Mouse (Mus musculus): ENCODE results near the gene Xaf1. TPM values are rescaled to one million over a fixed set of nuclear protein-coding genes. Genes with fewer than 3 reads are reported as not detected.
"Not testable (repeated sequence)": the region's sequence is repeated elsewhere in the genome, so short reads cannot be mapped to it uniquely, and the experiment has no call there.

Gene Xaf1
- polyA plus RNA-seq, 1 experiment: 46.0 TPM

DNA sequence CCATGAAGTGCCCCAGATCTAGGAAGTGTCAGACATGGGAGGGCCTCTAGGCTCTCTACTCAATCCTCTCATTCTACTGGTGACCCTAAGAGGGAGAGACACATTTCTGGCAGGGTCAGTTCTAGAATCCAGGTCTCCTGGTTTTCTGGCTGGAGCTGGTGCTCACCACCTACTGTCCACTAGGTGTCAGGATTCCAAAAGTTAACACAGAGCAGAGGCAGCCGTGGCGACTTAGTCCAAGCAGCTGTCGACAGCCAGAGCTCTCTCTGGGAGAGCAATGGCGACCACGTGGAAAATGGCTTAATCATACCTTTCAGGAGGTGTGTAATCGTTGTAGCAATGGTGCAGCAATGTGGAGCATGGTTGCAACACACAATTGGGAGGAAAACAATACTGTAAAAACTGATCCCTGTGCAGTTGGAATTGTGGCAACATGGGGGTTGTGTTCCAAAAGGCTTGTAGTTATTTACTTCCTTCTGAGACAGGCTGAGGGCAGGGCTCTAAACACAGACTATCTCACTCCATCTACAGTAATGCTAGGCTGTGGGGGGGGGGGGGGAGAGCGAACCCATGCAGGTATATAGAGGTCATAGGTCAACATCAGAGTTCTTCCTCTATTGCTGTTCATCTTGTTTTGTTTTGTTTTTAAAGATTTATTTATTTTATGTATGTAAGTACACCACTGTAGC, 41.3 kb downstream of the Xaf1 start:
- H3K4me3 ChIP-seq (ENCODE audit: control insufficient read depth, insufficient read depth, low read length): no peak overlapping the region
- 13% methylated on average over 7 of the region's 7 CpGs for WGBS

DNA sequence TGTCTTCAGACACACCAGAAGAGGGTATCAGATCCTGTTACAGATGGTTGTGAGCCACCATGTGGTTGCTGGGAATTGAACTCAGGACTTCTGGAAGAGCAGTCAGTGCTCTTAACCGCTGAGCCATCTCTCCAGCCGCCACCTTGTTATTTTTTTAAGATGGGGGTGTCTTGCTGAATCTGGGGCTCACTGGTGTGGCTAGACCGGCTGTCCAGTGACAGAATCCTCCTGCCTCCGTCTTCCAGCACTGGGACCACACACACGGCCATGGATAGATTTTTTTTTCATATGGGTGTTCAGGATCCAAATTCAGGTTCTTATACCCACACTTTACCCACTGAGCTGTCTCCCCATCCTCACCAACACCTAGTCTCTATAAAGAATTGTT, 41.8 kb downstream of the Xaf1 start:
- H3K27me3 ChIP-seq (ENCODE audit: control insufficient read depth, insufficient read depth, low read length); DNase-seq; H3K4me1 ChIP-seq (replicated peaks; ENCODE audit: control insufficient read depth, insufficient read depth, low read length); H3K4me3 ChIP-seq (ENCODE audit: control insufficient read depth, insufficient read depth, low read length); H3K27ac ChIP-seq (ENCODE audit: control insufficient read depth, insufficient read depth, low read length); H3K36me3 ChIP-seq (ENCODE audit: control insufficient read depth, insufficient read depth, low read length): not testable (repeated sequence)
- 93% methylated on average over 5 of the region's 5 CpGs for WGBS

More for the DNA sequence above, 41.3 kb downstream of the Xaf1 start:
- H3K4me1 ChIP-seq (replicated peaks; ENCODE audit: control insufficient read depth, insufficient read depth, low read length): no peaks in the 10 kb centered on the region
- no peaks in the 10 kb centered on the region for H3K27me3 ChIP-seq (ENCODE audit: control insufficient read depth, insufficient read depth, low read length)
- H3K27ac ChIP-seq (ENCODE audit: control insufficient read depth, insufficient read depth, low read length): no peak overlapping the region
- no peaks in the 10 kb centered on the region for H3K36me3 ChIP-seq (ENCODE audit: control insufficient read depth, insufficient read depth, low read length)
- TF ChIP-seq CTCF (IDR thresholded peaks at IDR 0.05; ENCODE audit: borderline replicate concordance, control insufficient read depth, extremely low read depth, insufficient read depth, low read length, poor library complexity): peak; percentile 52; the same call in 1 of the 2 replicates
- TF ChIP-seq POLR2A (IDR thresholded peaks at IDR 0.05; ENCODE audit: control insufficient read depth, extremely low read depth, insufficient read depth, low read length, poor library complexity): no peak
- DNase-seq: peak; percentile 28

DNA sequence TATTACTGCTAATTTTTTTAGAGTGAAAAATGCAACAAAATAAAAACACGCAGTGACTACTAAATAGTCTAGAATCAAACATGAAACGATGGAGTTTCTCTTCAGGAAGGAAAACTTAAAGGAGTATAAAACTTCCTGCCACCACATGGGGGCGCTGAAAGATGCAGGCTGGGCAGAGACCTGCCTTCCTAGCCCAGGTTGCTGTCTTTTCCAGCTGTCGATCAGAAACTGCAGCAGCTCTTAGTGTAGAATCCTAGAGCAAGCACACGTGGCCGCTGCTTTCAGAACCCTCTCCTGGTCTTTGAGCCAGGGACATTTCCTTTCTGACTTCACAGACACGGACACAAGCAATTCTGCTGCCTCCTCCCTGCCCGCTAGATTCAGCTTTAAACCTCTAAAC, 42.5 kb downstream of the Xaf1 start:
- TF ChIP-seq CTCF (IDR thresholded peaks at IDR 0.05; ENCODE audit: borderline replicate concordance, control insufficient read depth, extremely low read depth, insufficient read depth, low read length, poor library complexity): no peak
- TF ChIP-seq POLR2A (IDR thresholded peaks at IDR 0.05; ENCODE audit: control insufficient read depth, extremely low read depth, insufficient read depth, low read length, poor library complexity): no peak
- WGBS: 51% methylated on average over 8 of the region's 8 CpGs
- DNase-seq: peak; percentile 41

DNA sequence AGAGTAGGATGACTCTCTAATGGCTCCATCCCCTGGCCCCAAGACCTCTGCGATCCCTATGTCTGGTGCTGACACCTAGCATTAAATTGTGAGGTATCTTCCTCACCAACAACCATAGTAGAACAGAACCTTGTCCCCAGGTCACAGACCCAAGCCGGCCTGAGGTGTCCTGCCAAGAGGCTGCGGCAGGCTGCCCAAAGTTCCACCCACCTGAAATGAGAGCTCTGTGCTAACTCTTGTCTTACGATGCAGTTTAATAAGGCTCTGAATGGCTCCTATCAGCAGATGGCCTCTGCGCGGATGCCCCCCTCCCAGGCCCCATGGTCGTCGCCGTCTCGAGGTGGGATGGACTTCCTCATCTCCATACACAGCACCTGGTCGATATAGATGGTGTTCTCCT, 43.1 kb downstream of the Xaf1 start:
- H3K27me3 ChIP-seq (ENCODE audit: control insufficient read depth, insufficient read depth, low read length): no peaks in the 10 kb centered on the region
- TF ChIP-seq CTCF (IDR thresholded peaks at IDR 0.05; ENCODE audit: borderline replicate concordance, control insufficient read depth, extremely low read depth, insufficient read depth, low read length, poor library complexity): no peak
- no peaks in the 10 kb centered on the region for H3K36me3 ChIP-seq (ENCODE audit: control insufficient read depth, insufficient read depth, low read length)
- DNase-seq: no peak
- H3K27ac ChIP-seq (ENCODE audit: control insufficient read depth, insufficient read depth, low read length): no peak overlapping the region
- H3K4me3 ChIP-seq (ENCODE audit: control insufficient read depth, insufficient read depth, low read length): no peak overlapping the region
- H3K4me1 ChIP-seq (replicated peaks; ENCODE audit: control insufficient read depth, insufficient read depth, low read length): no peaks in the 10 kb centered on the region
- WGBS: 89% methylated on average over 11 of the region's 11 CpGs

More for the DNA sequence above, 42.5 kb downstream of the Xaf1 start:
- H3K36me3 ChIP-seq (ENCODE audit: control insufficient read depth, insufficient read depth, low read length): no peaks in the 10 kb centered on the region
- no peaks in the 10 kb centered on the region for H3K27me3 ChIP-seq (ENCODE audit: control insufficient read depth, insufficient read depth, low read length)
- H3K4me1 ChIP-seq (replicated peaks; ENCODE audit: control insufficient read depth, insufficient read depth, low read length): no peaks in the 10 kb centered on the region
- no peak overlapping the region for H3K27ac ChIP-seq (ENCODE audit: control insufficient read depth, insufficient read depth, low read length)
- no peak overlapping the region for H3K4me3 ChIP-seq (ENCODE audit: control insufficient read depth, insufficient read depth, low read length)

DNA sequence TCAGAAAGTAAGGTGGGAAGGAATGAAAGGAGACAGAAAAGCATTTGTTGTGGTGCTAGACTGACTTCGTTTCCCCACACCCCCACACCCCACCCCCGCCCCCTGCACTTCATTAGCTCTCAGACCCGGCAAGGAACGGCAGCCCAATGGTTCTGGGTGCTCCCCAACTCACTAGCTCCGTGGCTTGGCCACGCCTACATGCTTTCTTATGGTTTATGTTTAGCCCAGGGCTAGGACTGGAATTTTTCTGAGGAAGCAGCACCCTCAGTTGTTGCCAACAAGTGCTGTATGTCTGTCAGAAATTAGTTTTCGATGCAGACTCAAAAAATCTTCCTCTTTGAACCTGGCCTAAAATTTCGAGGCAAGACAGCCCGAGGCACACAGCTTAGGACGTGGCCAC, 47.1 kb downstream of the Xaf1 start:
- no peak for DNase-seq
- 71% methylated on average over 10 of the region's 10 CpGs for WGBS
- no peak overlapping the region for H3K27ac ChIP-seq (ENCODE audit: control insufficient read depth, insufficient read depth, low read length)
- no peaks in the 10 kb centered on the region for H3K27me3 ChIP-seq (ENCODE audit: control insufficient read depth, insufficient read depth, low read length)
- no peak for TF ChIP-seq POLR2A (IDR thresholded peaks at IDR 0.05; ENCODE audit: control insufficient read depth, extremely low read depth, insufficient read depth, low read length, poor library complexity)
- TF ChIP-seq CTCF (IDR thresholded peaks at IDR 0.05; ENCODE audit: borderline replicate concordance, control insufficient read depth, extremely low read depth, insufficient read depth, low read length, poor library complexity): no peak
- no peak overlapping the region for H3K4me3 ChIP-seq (ENCODE audit: control insufficient read depth, insufficient read depth, low read length)
- no peaks in the 10 kb centered on the region for H3K36me3 ChIP-seq (ENCODE audit: control insufficient read depth, insufficient read depth, low read length)
- no peaks in the 10 kb centered on the region for H3K4me1 ChIP-seq (replicated peaks; ENCODE audit: control insufficient read depth, insufficient read depth, low read length)

DNA sequence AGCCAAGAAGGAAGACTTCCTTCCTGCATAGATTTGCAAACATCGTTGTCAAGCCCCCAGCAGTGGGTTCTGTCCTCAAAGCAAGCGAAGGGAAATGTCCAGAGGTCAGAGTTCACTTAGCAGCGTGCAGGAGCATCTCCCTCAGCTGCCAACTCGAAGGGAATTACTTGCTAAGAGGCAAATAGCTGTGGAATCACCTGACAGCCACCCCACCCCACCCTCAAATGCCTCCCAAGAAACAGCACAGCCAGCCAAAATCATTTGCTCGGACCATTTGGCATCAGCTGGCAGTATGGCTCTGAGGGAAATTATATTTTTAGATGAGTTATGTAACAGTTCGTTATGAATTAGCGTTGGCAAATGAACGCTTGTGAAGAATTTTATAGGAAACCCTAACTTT, 47.6 kb downstream of the Xaf1 start:
- TF ChIP-seq CTCF (IDR thresholded peaks at IDR 0.05; ENCODE audit: borderline replicate concordance, control insufficient read depth, extremely low read depth, insufficient read depth, low read length, poor library complexity) (no peak), POLR2A (IDR thresholded peaks at IDR 0.05; ENCODE audit: control insufficient read depth, extremely low read depth, insufficient read depth, low read length, poor library complexity) (no peak)
- no peaks in the 10 kb centered on the region for H3K4me1 ChIP-seq (replicated peaks; ENCODE audit: control insufficient read depth, insufficient read depth, low read length)
- no peak overlapping the region for H3K4me3 ChIP-seq (ENCODE audit: control insufficient read depth, insufficient read depth, low read length)
- DNase-seq: no peak
- WGBS: 71% methylated on average over 8 of the region's 8 CpGs
- H3K27ac ChIP-seq (ENCODE audit: control insufficient read depth, insufficient read depth, low read length): no peak overlapping the region
- no peaks in the 10 kb centered on the region for H3K36me3 ChIP-seq (ENCODE audit: control insufficient read depth, insufficient read depth, low read length)
- no peaks in the 10 kb centered on the region for H3K27me3 ChIP-seq (ENCODE audit: control insufficient read depth, insufficient read depth, low read length)

DNA sequence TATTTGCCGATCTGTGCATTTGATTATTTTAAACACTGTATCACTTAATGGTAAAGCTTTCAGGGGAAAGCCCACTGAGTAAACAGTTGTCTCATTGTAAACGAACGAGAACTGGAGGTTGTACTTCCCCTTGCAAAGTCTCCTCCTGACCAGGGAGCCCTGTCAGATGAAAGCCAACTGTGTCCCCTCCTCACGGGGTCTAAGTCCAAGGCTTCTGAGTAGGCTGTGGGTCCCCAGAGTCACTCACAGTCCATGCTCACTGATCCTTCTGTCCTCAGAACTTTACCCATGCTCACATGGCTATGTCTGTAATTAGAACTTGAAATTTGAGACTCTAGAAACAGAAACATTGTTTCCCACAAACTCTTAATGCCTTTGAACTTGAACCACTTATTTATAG, 48.2 kb downstream of the Xaf1 start:
- TF ChIP-seq CTCF (IDR thresholded peaks at IDR 0.05; ENCODE audit: borderline replicate concordance, control insufficient read depth, extremely low read depth, insufficient read depth, low read length, poor library complexity): no peak
- TF ChIP-seq POLR2A (IDR thresholded peaks at IDR 0.05; ENCODE audit: control insufficient read depth, extremely low read depth, insufficient read depth, low read length, poor library complexity): no peak
- Histone ChIP-seq H3K4me1 (replicated peaks; ENCODE audit: control insufficient read depth, insufficient read depth, low read length) (no peaks in the 10 kb centered on the region), H3K36me3 (ENCODE audit: control insufficient read depth, insufficient read depth, low read length) (no peaks in the 10 kb centered on the region), H3K4me3 (ENCODE audit: control insufficient read depth, insufficient read depth, low read length) (no peak overlapping the region), H3K27me3 (ENCODE audit: control insufficient read depth, insufficient read depth, low read length) (no peaks in the 10 kb centered on the region), H3K27ac (ENCODE audit: control insufficient read depth, insufficient read depth, low read length) (no peak overlapping the region)
- DNase-seq: no peak
- 81% methylated on average over 4 of the region's 4 CpGs for WGBS
